In genomic region chr15:81975156-81975555, GRCm38 (mm10) we compare ENCODE assay signal across 22 mouse cellular contexts. TPM values are rescaled to one million over a fixed set of nuclear protein-coding genes. Genes with fewer than 3 reads are reported as not detected.
DNase-seq lines count a peak whose midpoint lies in the region; TF ChIP-seq lines count a peak whose summit lies in the region.
"Not testable (repeated sequence)": the region's sequence is repeated elsewhere in the genome, so short reads cannot be mapped to it uniquely, and the experiment has no call there.
"Had no signal": no experiment of that assay in that cellular context is flagged by ENCODE, and none has a peak within 500 bp of the region (broad histone marks: within the 10 kb centered on the region; RNA-seq: fewer than 3 reads in every experiment).

No protein-coding gene starts in this region.

- not testable (repeated sequence) for H3K4me1 ChIP-seq in CH12.LX (ENCODE audit: control insufficient read depth in 1 of 2, insufficient read depth in 2 of 2); ES-Bruce4 (ENCODE audit: control insufficient read depth, insufficient read depth, low read length); ES-E14 (ENCODE audit: control insufficient read depth in 2 of 2, insufficient read depth in 2 of 2, low read length in 2 of 2, poor library complexity in 1 of 2)

- not testable (repeated sequence) for H3K4me2 ChIP-seq in CH12.LX (ENCODE audit: insufficient read depth, low read depth, poor library complexity, severe bottlenecking)

- H3K9ac ChIP-seq in CH12.LX (ENCODE audit: insufficient read depth, low read depth); ES-Bruce4 (ENCODE audit: low read depth, poor library complexity, severe bottlenecking); ES-E14 (ENCODE audit: insufficient read depth, low read depth, low read length, poor library complexity, severe bottlenecking): not testable (repeated sequence)

- not testable (repeated sequence) for H3K27me3 ChIP-seq in CH12.LX (replicated peaks); ES-Bruce4 (ENCODE audit: control insufficient read depth, insufficient read depth, low read length, poor library complexity, severe bottlenecking)

- TF ChIP-seq CTCF in CH12.LX (conservative IDR thresholded peaks at IDR 0.05 in 1 of 2, IDR thresholded peaks at IDR 0.05 in 1 of 2; ENCODE audit: low read depth in 2 of 2, low read length in 2 of 2); ES-Bruce4 (IDR thresholded peaks at IDR 0.05; ENCODE audit: low read depth, low read length); layer of hippocampus, adult 2 months (conservative IDR thresholded peaks at IDR 0.05): not testable (repeated sequence)

- not testable (repeated sequence) for TF ChIP-seq EP300 in CH12.LX (IDR thresholded peaks at IDR 0.05; ENCODE audit: low read length); ES-Bruce4 (IDR thresholded peaks at IDR 0.05; ENCODE audit: insufficient read depth, low read depth, low read length)

- H3K36me3 ChIP-seq in CH12.LX (replicated peaks in 1 of 2; ENCODE audit: control insufficient read depth in 1 of 2, insufficient read depth in 1 of 2, low read length in 1 of 2); ES-Bruce4 (ENCODE audit: control insufficient read depth, insufficient read depth, low read length, poor library complexity, severe bottlenecking); ES-E14 (ENCODE audit: control insufficient read depth, insufficient read depth, low read length, poor library complexity, severe bottlenecking): not testable (repeated sequence)

- not testable (repeated sequence) for H3K27ac ChIP-seq in CH12.LX (ENCODE audit: insufficient read depth, low read depth)
- H3K27ac ChIP-seq in ES-Bruce4 (ENCODE audit: insufficient read depth, low read length) (peak overlapping the region; percentile 48), ES-E14 (ENCODE audit: insufficient read depth, low read depth, low read length, poor library complexity, severe bottlenecking) (peak overlapping the region; percentile 76)
- peak overlapping the region; percentile 65; the same call in 1 of the 2 replicates for H3K27ac ChIP-seq in layer of hippocampus, adult 2 months

- dilution Hi-C loops in CH12.LX (cut with MboI; ENCODE audit: extremely low pct_ligation_motif_present, extremely low pct_unique_long_range_greater_than_20kb, low sequenced_read_pairs): not testable (repeated sequence)

- not testable (repeated sequence) for TF ChIP-seq RAD21 in CH12.LX (IDR thresholded peaks at IDR 0.05; ENCODE audit: low read depth, low read length)

- not testable (repeated sequence) for H3K79me2 ChIP-seq in CH12.LX (replicated peaks; ENCODE audit: control insufficient read depth, extremely low read depth, insufficient read depth, poor library complexity, severe bottlenecking)

- in situ Hi-C loops in CH12.LX (cut with MboI; ENCODE audit: low pct_ligation_motif_present, low pct_unique_long_range_greater_than_20kb, low sequenced_read_pairs); ES-E14 (cut with MboI; ENCODE audit: low sequenced_read_pairs in 2 of 2, unreplicated experiment in 2 of 2): not testable (repeated sequence)

- not testable (repeated sequence) for TF ChIP-seq POLR2A in CH12.LX (IDR thresholded peaks at IDR 0.05; ENCODE audit: low read depth, low read length); ES-Bruce4 (IDR thresholded peaks at IDR 0.05; ENCODE audit: insufficient read depth, low read length)

- DNase-seq in CH12.LX (ENCODE audit: extremely low read depth): peak; percentile 16
- DNase-seq in ES-CJ7 (ENCODE audit: low read depth, low spot score): peak; percentile 49
- DNase-seq in ES-E14 (ENCODE audit: low read depth, low spot score); layer of hippocampus, adult 2 months (ENCODE audit: low spot score in 2 of 2): not testable (repeated sequence)
- DNase-seq in R1 (ENCODE audit: low read depth, low spot score): peak; percentile 81

- not testable (repeated sequence) for H3K4me3 ChIP-seq in CH12.LX (replicated peaks in 1 of 3; ENCODE audit: low read depth in 2 of 3, low read length in 2 of 3, poor library complexity in 1 of 3); ES-Bruce4 (ENCODE audit: low read depth, low read length); ES-E14 (ENCODE audit: insufficient read depth in 1 of 2, low read depth in 1 of 2, low read length in 2 of 2, poor library complexity in 1 of 2, severe bottlenecking in 1 of 2); layer of hippocampus, adult 2 months

- H3K9me3 ChIP-seq in CH12.LX (replicated peaks; ENCODE audit: low read length): not testable (repeated sequence)
- H3K9me3 ChIP-seq in ES-Bruce4 (replicated peaks; ENCODE audit: control insufficient read depth, insufficient read depth, low read length, poor library complexity, severe bottlenecking): peaks cover 38% of the 10 kb centered on the region
- H3K9me3 ChIP-seq in ES-E14 (ENCODE audit: control insufficient read depth, insufficient read depth, low read depth, low read length): peaks cover 12% of the 10 kb centered on the region

TF ChIP-seq in CH12.LX, 34 proteins besides CTCF, POLR2A, EP300 and RAD21:
- peak; percentile 34; the same call in 1 of the 2 replicates for TF ChIP-seq MAFK (IDR thresholded peaks at IDR 0.05; ENCODE audit: insufficient replicate concordance, low read length)
TF ChIP-seq in CH12.LX: peak in this region for 1; not testable (repeated sequence) for 33.

TF ChIP-seq in ES-E14, 5 proteins besides CTCF, POLR2A, EP300 and RAD21:
- peak; percentile 87 for TF ChIP-seq MAFK (IDR thresholded peaks at IDR 0.05; ENCODE audit: insufficient read depth, low read depth, low read length)

RNA-seq across cellular contexts. Expression of gene 1700029P11Rik, which starts 5.2 kb away (rescaled TPM):
- total RNA-seq in CH12.LX (2012; rRNA removed): not detected in 2 replicates
- not detected in 2 replicates for total RNA-seq in CH12.LX (2014; rRNA removed)
- not detected in 2 replicates for polyA plus RNA-seq in CH12.LX (2012; ENCODE audit: insufficient read length, low read depth)
- polyA plus RNA-seq in ES-Bruce4 (2011; ENCODE audit: insufficient read depth, insufficient read length, low read depth, missing spikeins): 3.5 and 4.8 TPM in 2 replicates
- total RNA-seq in ES-E14 (2012; rRNA removed): 29.9 and 41.1 TPM in 2 replicates
- not detected for total RNA-seq in layer of hippocampus, adult 2 months (2021)
- total RNA-seq: adrenal gland, adult 18-20 months; adrenal gland, adult 2 months; adrenal gland, adult 8-10 months; adrenal gland, postnatal 10 days; adrenal gland, postnatal 14 days; adrenal gland, postnatal 25 days; adrenal gland, postnatal 36 days; adrenal gland, postnatal 4 days; G1E; MEL had no signal
- polyA plus RNA-seq: activated CD4-positive, CD25-positive, alpha-beta regulatory T cell, adult 4 months; adrenal gland, adult 2 months; brain, embryonic 14.5 days; C2C12; CD4-positive, CD25-positive, alpha-beta regulatory T cell, adult 4 months; cerebellum, adult 2 months; G1E; Patski had no signal

RNA-seq across cellular contexts. Expression of gene Xrcc6, which starts 12.5 kb away (rescaled TPM):
- total RNA-seq in CH12.LX (2012; rRNA removed): 67.3 and 80.0 TPM in 2 replicates
- total RNA-seq in CH12.LX (2014; rRNA removed): 79.5 and 83.5 TPM in 2 replicates
- polyA plus RNA-seq in CH12.LX (2012; ENCODE audit: insufficient read length, low read depth): 80.8 and 94.0 TPM in 2 replicates
- 98.6 and 131 TPM in 2 replicates for polyA plus RNA-seq in ES-Bruce4 (2011; ENCODE audit: insufficient read depth, insufficient read length, low read depth, missing spikeins)
- total RNA-seq in ES-E14 (2012; rRNA removed): 69.1 and 84.6 TPM in 2 replicates
- total RNA-seq in layer of hippocampus, adult 2 months (2021): 10 to 100 TPM; 20.6 to 26.3 TPM

RNA-seq across cellular contexts. Expression of gene Pmm1, which starts 14.4 kb away (rescaled TPM):
- total RNA-seq in CH12.LX (2012; rRNA removed) (120 and 128 TPM in 2 replicates), CH12.LX (2014; rRNA removed) (48.3 and 51.8 TPM in 2 replicates), ES-E14 (2012; rRNA removed) (299 and 342 TPM in 2 replicates)
- polyA plus RNA-seq in CH12.LX (2012; ENCODE audit: insufficient read length, low read depth) (140 and 153 TPM in 2 replicates), ES-Bruce4 (2011; ENCODE audit: insufficient read depth, insufficient read length, low read depth, missing spikeins) (338 and 387 TPM in 2 replicates)
- 100 to 1,000 TPM; 214 to 224 TPM for total RNA-seq in layer of hippocampus, adult 2 months (2021)

RNA-seq across cellular contexts. Expression of gene Csdc2, which starts 38.6 kb away (rescaled TPM):
- total RNA-seq in CH12.LX (2012; rRNA removed) (0.08 and 0.13 TPM in 2 replicates), CH12.LX (2014; rRNA removed) (not detected in 2 replicates), ES-E14 (2012; rRNA removed) (1.2 TPM in 2 replicates)
- polyA plus RNA-seq in CH12.LX (2012; ENCODE audit: insufficient read length, low read depth) (0.43 and 0.45 TPM in 2 replicates), ES-Bruce4 (2011; ENCODE audit: insufficient read depth, insufficient read length, low read depth, missing spikeins) (4.0 and 4.9 TPM in 2 replicates)
- total RNA-seq in layer of hippocampus, adult 2 months (2021): 10 to 100 TPM; 75.2 to 81.8 TPM
- total RNA-seq: G1E, MEL had no signal
- polyA plus RNA-seq: activated CD4-positive, CD25-positive, alpha-beta regulatory T cell, adult 4 months; CD4-positive, CD25-positive, alpha-beta regulatory T cell, adult 4 months; G1E had no signal

RNA-seq across cellular contexts. Expression of gene Polr3h, which starts 49.1 kb away (rescaled TPM):
- total RNA-seq in CH12.LX (2012; rRNA removed) (59.3 and 64.9 TPM in 2 replicates), CH12.LX (2014; rRNA removed) (40.5 and 40.7 TPM in 2 replicates), ES-E14 (2012; rRNA removed) (72.4 and 83.7 TPM in 2 replicates)
- polyA plus RNA-seq in CH12.LX (2012; ENCODE audit: insufficient read length, low read depth) (153 and 224 TPM in 2 replicates), ES-Bruce4 (2011; ENCODE audit: insufficient read depth, insufficient read length, low read depth, missing spikeins) (21.8 and 25.5 TPM in 2 replicates)
- 10 to 100 TPM; 44.8 to 51.4 TPM for total RNA-seq in layer of hippocampus, adult 2 months (2021)

Comparison
In these comparisons a context has a peak if more than half of its experiments do, and no peak if none do; other contexts are left out.
1. RNA of gene 1700029P11Rik, which starts 5.2 kb away (total RNA-seq): 29.9 to 41.1 TPM in ES-E14; not detected in CH12.LX and not detected in layer of hippocampus, adult 2 months; every median in the first group is over 10 times any median in the second.